Mouse (Mus musculus) myocyte (in vitro differentiated cells): ENCODE results near the gene Src.

ENCODE experiments used
- CEBPB ChIP-seq: IDR thresholded peaks from 2 replicates; pipeline ENCODE4 v1.6.1; 2011; ENCODE audit warnings: mild to moderate bottlenecking, moderate library complexity; ENCODE audit not compliant: poor library complexity, insufficient read depth, severe bottlenecking
- E2F4 ChIP-seq: IDR thresholded peaks from one replicate; pipeline ENCODE4 v1.6.1; 2011; ENCODE audit warnings: mild to moderate bottlenecking, control low read depth, moderate library complexity; ENCODE audit not compliant: insufficient read depth
- MAX ChIP-seq: IDR thresholded peaks from one replicate; pipeline ENCODE4 v1.6.1; 2011; ENCODE audit warnings: low read depth, mild to moderate bottlenecking, control low read depth
- MYOD1 ChIP-seq, 3 experiments: IDR thresholded peaks; one replicate each; pipeline ENCODE4 v1.6.1; 2011; ENCODE audit warnings: control low read depth in 2 of 3, low read depth in 2 of 3, mild to moderate bottlenecking in 2 of 3, moderate library complexity in 1 of 3; ENCODE audit not compliant: insufficient read length in 2 of 3, control insufficient read depth in 1 of 3
- MYOG ChIP-seq, 3 experiments: IDR thresholded peaks; one replicate each; pipeline ENCODE4 v1.6.1; 2011; ENCODE audit warnings: control low read depth in 2 of 3, low read depth in 2 of 3, mild to moderate bottlenecking in 2 of 3; ENCODE audit not compliant: insufficient read length in 2 of 3, control insufficient read depth in 1 of 3, insufficient read depth in 1 of 3
- POLR2A ChIP-seq: IDR thresholded peaks from one replicate; pipeline ENCODE4 v1.6.1; 2011; ENCODE audit warnings: low read depth, mild to moderate bottlenecking, control low read depth, moderate library complexity; ENCODE audit not compliant: insufficient read length
- TCF12 ChIP-seq: IDR thresholded peaks from one replicate; pipeline ENCODE4 v1.6.1; 2011; ENCODE audit warnings: mild to moderate bottlenecking, control low read depth; ENCODE audit not compliant: poor library complexity, insufficient read depth, severe bottlenecking
- TCF3 ChIP-seq: IDR thresholded peaks from one replicate; pipeline ENCODE4 v1.6.1; 2011; ENCODE audit warnings: low read depth, control low read depth; ENCODE audit not compliant: insufficient read length
- USF1 ChIP-seq: IDR thresholded peaks from one replicate; pipeline ENCODE4 v1.6.1; 2011; ENCODE audit warnings: low read depth, mild to moderate bottlenecking, control low read depth, moderate library complexity

GRCm38 (mm10) chr2:157459736-157460135, 41.5 kb downstream of the Src start:
- TF ChIP-seq POLR2A (no peak), USF1 (no peak), MYOD1 (IDR thresholded peaks at IDR 0.05; ENCODE audit: control insufficient read depth in 1 of 3, insufficient read length in 2 of 3, low read depth in 2 of 3) (no peak), CEBPB (no peak), TCF12 (no peak), MYOG (IDR thresholded peaks at IDR 0.05; ENCODE audit: control insufficient read depth in 1 of 3, insufficient read depth in 1 of 3, insufficient read length in 2 of 3, low read depth in 2 of 3) (no peak), MAX (no peak), TCF3 (no peak), E2F4 (no peak)
